Mouse (Mus musculus): ENCODE results near the gene Tmem30c.
"Not testable (repeated sequence)": the region's sequence is repeated elsewhere in the genome, so short reads cannot be mapped to it uniquely, and the experiment has no call there.

Tmem30c gene

DNA sequence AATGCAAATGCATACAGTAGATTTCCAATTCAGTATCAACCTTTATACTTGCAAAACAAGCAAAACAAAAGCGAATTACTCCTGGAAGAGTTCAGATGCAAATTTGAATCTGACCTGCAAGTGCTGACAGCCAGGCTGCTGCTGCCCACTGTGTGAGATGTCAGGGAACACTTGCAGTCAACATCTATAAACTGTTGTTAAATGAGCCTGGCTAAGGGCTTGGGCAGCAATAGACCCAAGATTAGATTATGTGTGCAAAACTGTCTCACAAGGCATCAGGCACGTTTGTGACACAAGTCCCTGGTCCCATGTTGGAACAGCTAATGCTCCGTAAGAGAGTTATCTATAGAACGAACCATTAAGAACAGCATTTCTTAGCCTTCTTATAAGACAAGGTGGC is 369 bp downstream of the Tmem30c start:
- DNase-seq: no peak

DNA sequence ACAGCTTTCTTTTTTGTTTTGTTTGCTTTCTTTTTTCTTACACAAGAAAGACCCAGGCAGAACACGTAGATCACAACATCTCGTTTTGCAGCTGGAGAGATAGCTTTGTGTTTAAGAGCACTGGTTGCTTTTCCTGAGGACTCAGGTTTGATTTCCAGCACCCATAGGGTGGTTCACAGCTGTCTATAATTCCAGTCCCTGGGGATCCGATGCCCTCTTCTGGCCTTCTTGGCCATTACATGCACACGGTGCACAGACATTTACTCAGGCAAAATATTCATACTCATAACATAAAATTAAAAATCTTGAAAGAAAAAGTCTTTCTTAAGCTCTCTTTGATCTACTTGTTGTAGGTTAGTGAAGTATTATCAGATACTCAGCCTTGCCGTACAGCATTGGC is 969 bp downstream of the Tmem30c start:
- DNase-seq: no peak

- DNase-seq: no peak
Measured at GRCm38 (mm10) chr16:57281417-57281816, 11.2 kb downstream of the Tmem30c start.

DNA sequence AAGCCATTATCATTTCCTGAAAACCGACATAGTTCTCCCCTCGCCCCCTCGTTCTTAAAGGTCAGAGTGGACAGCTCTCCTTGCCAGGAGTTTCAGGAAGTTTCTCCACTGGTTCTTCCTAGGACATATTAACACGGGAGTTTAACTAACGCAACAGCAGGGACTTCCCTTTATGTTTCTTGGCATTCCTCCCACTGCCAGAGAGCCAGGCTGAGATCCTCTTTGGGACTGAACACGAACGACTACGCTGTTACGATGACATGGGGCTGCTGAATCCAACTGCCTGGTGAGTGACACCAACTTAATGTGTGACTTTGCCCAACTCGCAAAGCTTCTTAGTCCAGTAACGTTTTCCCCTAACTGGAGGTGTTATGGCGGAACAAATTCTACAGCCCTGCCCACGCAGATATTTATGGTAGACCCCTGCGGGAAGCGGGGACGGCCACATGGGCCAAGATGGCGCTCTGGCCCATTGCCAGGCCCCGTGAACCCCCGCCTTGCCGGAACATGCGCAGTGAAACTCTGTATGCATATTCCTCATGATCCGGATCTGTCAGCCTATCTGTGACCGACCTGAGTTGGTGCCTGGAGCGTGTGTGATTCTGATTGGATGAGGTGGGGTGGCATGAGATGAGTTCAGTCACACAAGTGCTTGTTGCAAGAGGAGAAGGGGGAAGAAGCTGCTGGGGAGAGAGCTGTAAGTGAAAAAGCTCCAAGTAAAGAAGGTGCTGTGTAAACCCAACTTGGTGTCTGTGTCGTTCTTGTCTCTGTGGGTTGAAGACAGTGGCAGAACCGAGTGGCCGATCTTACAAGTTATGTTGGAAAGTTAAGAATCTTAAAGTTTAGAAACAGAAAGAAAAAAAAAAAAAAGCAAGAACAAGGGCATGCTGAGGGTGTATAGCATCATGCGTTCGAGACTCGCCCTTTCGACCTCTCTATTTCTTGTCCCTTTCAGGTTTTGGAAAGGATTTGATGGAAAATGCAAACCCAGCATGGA is 12.1 kb downstream of the Tmem30c start:
- no peak for DNase-seq

- DNase-seq: no peak
Measured at GRCm38 (mm10) chr16:57278976-57279626, 13.6 kb downstream of the Tmem30c start.

DNA sequence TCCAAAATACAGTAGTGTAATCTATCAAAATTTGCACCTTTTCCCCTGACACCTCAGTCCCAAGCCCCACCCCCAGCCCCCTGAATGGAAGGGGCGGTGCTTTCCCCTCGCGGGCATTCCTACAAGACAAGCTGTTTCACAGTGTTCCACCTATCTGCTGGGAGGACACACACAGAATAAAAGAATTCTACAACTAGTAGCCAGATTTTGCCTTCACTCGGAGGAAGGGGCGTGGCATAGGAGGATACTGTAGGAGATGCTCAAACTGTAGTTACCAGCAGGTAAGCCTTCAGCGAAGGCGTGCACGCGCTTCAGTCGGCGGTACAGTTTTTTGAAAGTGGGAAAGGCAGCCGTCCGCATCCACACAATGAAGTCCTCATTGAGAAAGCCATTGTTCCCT is 22.9 kb downstream of the Tmem30c start:
- DNase-seq: no peak

- no peak for DNase-seq
Measured at GRCm38 (mm10) chr16:57268058-57268841, 24.4 kb downstream of the Tmem30c start.

DNA sequence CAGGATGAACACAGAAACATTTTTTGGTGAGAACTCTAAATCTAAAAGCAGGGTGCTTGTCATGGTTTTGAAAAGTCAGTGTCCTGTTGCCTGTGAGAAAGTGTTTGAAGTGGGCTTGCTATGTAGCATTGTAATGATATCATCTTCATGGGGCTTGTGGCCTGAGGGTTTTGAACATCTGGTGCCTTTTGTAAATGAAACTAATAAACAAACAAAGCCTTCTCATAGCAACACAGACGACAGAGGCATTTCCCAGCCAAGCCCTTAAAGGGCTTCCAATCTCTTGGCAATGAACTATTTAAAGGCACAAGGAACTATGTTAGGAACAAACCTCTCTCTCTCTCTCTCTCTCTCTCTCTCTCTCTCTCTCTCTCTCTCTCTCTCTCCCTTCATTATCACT is 25.6 kb downstream of the Tmem30c start:
- DNase-seq: no peak

DNA sequence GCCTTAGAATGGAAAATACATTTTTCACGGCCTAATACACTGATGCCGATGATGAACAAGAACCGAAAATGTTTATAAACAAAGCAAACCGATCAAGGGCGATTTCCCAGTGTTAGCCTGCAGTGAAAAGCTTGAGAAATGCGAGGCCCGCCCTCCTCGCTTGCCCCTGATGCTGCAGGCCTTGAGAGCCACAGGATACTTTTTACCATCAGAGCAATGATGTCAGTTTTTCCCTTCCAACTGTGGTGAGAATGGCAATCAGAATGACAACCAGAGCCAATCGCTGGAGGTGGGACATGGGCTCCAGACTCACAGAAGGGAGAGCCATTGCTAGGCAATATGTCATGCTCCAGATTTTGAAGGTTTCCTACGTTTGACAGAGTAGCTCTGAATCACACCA is 32.5 kb downstream of the Tmem30c start:
- no peak for DNase-seq

DNA sequence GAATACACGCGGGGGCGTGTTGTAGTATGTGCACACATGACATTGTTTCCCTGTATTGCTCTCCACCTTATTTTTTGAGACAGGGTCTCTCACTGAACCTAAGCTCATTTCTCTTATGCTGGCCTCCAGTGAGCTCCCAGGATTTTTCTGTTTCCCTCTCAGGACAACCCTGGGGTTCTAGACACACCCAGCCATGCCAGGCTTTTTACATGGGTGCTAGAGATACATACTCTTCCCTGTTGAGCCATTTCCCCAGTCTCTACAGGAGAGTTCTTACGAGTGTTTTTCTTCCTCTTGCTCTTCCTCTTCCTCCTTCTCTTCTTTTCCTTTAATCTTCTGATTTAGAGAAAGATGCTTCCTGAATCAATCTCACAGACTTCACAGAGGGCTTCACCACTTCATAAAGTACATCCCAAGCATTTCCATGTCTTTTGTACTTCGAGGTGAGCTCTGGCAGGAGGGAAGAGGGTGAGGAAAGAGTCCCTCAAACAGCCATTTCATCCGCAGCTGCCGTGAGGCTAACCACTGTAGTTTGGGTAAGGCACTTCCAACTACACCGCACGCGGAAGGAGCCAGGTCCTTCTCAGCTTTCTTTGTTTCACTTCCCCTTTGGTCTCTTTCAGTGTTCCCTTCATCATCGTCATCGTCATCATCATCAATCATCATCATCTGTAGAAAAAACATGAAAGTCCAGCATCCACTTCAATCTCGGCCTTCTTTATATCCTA is 33.1 kb downstream of the Tmem30c start:
- no peak for DNase-seq

DNA sequence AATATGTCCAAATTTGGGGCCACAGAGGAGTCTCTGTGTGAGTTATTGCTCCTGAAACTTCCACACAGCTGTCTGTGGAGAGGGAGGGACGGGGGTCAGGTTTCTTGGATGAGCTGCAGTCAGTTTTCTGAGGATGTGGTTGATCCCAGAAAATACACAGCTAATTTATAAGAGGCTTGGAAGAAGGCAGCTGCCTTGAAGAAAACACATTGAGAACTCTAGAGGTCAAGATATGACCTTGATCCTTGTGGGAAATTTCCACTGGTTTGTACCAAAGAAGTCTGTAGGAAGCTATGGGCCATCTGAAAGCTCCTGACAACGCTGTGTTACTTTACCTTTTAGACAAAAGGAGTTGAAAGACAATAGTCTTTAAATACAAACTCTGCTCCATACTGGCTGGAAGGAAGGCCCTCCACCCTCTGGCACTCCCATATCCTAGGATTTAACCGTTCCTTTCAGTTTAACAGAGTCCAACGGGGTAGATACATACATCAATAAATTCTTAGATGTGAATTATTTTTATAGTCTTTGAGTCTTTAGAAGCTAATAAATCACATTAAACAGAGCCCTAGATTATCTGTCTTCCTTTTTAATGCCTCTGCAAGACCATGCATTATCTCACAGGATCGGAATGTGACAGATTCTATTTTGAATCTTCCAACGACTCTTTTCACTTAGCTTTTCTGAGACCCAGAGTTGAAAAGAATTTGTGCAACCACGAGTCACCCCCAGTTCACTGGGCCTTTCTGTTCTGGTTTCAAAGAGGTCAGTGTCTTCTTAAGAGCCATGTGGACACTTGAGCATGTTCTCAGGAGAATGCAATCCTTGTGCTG is 40.9 kb downstream of the Tmem30c start:
- no peak for DNase-seq

- DNase-seq: no peak
Measured at GRCm38 (mm10) chr16:57250991-57251390, 41.7 kb downstream of the Tmem30c start.

GRCm38 (mm10) chr16:57247464-57247863 is 45.2 kb downstream of the Tmem30c start:
- DNase-seq: no peak

DNA sequence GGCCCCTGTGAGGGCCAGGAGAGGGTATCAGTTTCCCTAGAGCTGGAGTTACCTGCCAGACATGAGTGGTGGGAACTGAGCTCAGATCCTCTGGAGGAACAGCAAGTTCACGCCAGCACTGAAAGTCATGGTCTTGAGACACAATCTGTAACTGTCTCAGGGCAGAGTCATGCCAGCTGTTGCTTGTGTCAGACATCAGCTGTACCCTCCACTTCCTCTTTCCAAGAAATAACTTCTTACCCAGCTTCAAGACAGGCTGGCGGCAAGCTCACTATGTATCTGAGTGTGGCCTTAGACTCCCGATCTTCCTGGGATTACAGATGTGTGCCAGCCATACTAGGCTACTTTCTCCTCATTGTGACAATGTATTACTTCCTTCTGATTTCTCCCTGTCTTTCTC is 46.1 kb downstream of the Tmem30c start:
- no peak for DNase-seq

DNA sequence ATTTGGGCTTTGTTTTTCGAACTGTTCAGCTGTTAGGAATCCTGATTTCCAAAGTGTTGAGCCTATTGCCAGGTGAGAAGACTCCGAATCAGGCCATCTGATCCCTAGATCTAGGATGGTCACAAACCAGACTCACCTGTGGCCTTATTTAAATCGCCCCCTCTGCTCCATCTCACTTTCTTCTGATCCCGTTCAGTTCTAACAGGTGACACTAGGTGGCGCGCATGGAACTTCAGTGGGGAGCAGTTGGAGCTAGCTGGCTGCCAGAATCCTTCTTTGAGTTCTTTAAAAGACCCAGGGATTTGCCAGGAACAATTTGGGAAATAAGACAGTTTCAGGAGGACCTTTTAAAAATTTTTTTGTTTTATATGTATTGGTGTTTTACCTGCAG is 48.8 kb downstream of the Tmem30c start:
- peak; percentile 90 for DNase-seq

DNA sequence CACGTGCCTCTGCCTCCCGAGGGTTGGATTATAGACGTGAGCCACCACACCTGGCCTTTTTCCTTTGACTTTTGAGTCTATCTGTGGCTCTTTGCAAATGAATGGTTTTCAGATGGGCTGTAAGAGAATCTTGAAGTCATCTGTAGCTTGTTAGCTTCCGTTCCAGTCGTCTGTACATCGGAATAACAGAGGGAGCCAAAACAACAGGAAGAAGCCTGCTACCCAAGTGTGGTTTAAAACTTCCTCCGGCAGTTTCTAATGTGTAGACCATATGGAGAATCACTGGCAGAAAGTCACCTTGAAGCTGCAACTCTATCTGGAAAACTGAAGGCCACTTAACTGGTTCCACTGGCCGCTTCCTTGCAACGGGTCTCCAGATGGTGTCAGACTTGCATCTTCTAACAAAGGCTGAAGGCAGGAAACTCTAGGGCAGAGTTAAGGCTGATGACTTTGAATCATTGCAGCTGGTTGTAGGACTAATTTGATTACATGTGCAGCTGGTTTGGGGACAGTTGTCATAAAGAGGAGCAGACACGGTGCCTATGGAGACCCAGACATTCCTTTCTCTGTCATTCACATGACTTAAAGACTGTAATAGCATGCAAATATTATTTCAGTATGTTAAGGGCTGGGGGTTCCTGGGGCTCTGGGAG is 49.3 kb downstream of the Tmem30c start:
- DNase-seq: no peak

- DNase-seq: no peak
Measured at GRCm38 (mm10) chr16:57242857-57243204, 49.8 kb downstream of the Tmem30c start.

DNA sequence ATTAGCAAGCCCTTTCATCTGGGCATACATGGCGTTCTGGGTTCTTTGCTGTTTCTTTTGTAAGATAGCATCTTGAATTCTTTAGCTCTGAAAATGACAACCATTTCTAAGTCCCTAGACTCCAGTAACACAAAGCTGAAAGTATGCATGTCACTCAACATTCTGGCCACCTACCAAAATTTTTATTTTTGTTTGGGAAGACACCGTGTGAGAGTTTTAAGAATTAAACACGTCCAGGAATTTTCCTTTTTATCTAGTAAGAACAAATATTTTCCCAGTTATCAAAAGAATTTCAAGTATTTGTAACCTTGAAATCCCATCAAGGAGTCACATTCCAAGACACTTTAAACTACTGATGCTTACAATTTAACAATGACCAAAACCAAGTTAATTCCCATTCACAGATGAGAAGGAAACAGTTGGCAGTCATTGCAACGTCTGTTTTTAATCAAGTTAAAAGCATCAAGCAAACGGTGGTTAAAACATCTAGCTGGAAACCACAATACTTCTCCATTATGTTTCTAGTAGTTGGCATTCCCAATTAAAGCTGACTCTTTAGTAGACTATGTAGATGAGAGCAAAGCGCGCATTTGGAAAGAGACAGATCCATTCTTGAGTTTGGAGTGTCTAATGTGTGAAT is 56.7 kb downstream of the Tmem30c start:
- DNase-seq: no peak

- DNase-seq: not testable (repeated sequence)
Measured at GRCm38 (mm10) chr16:57231937-57232310, 60.7 kb downstream of the Tmem30c start.

DNA sequence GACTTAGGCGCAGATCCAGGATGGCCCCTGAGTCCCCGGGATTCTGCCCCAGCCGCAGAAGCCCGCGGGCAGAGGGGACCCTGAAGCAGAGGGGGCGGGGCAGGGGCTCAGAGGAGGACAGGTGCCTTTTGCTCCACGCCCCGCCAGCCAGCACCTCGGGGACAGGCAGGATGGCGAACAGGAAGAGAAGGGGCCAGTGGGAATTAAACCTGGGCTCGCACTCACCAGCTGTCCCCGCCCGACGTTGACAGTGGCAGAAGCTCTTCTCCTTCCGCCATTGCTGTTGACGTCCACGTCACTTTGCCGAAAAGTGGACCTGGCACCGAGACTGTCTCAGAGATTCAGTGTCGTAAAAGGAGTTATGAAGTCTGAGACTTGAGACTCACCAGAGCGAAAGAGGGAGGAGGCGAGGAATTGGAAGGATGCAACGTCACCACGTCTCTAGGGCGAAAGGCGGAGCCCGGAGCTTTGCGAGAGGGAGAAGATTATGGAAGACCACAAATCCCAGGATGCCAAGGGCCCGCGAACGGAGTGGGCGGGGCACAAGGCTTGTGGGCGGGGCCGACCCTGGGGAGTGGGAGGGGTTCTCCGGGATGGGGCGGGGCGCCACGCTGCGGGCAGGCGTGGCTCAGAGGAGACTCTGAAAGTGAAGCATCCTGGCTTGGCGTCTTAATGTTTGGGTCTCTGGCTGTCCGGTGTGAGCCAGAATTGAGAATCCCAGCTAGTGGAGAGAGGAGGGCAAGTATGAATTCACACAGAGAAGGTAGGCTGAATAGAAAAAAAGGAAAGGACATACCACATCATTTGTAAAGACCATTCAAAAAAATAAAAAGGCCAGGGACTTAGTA is 61.4 kb downstream of the Tmem30c start, which contains the start of gene Tbc1d23:
Tbc1d23 (minus strand) TSS at position 416 of the 848 bp plus-strand sequence.
- DNase-seq: peak; percentile 95

Measured in right cerebral cortex, postnatal 4 days (tissue).